Mouse (Mus musculus): ENCODE measurements at regions not wholly inside any gene's neighbourhood (a gene's known extent, or its start where the extent isn't known, plus 50 kb on each side); places are given as distances from the start of the nearest gene placed in this dataset.
A peak's percentile ranks its signal among the peaks of the same experiment; 100 is the strongest.

GRCm38 (mm10) chr3:128054031-128054430, 157.9 kb upstream of the Fam241a start:
- Histone ChIP-seq H3K9me3 (ENCODE audit: low read length) (no peaks in the 10 kb centered on the region), H3K36me3 (replicated peaks; ENCODE audit: insufficient read depth, low read length) (no peaks in the 10 kb centered on the region), H3K4me3 (ENCODE audit: low read depth, low read length) (no peak overlapping the region), H3K9ac (replicated peaks) (no peak overlapping the region), H3K27me3 (ENCODE audit: insufficient read depth, low read length) (no peaks in the 10 kb centered on the region), H3K4me1 (ENCODE audit: insufficient read depth) (no peaks in the 10 kb centered on the region), H3K4me2 (ENCODE audit: low read depth, low read length) (no peak overlapping the region), H3K27ac (ENCODE audit: low read depth) (no peak overlapping the region)
- ATAC-seq, result no peak
- DNase-seq, result no peak
- 77% methylated on average over 9 of the region's 9 CpGs for WGBS (ENCODE audit: insufficient replicate concordance)
- TF ChIP-seq CTCF (IDR thresholded peaks at IDR 0.05; ENCODE audit: low read depth) (no peak), EP300 (IDR thresholded peaks at IDR 0.05; ENCODE audit: low read depth) (no peak)

DNA sequence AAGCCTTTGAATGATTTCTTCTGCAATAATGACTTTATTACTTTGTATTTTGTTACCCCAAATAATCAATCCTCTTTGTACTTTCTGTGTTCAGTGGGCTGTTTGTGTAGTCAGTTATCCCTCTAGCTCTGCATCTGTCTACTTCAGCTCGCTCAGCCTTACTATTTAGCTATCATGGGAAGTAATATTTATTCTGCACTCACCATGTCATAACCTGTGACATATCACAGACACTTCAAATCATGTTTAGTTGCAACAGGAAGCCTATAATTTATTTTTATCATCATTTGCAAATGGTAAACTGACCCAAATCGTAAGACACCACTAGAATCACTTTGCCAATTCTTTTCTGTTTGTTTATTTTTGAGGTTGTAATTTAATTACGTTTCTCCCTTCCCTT, 147.6 kb upstream of the Fam241a start:
- H3K4me3 ChIP-seq (ENCODE audit: low read depth, low read length), result no peak overlapping the region
- no peaks in the 10 kb centered on the region for H3K4me1 ChIP-seq (ENCODE audit: insufficient read depth)
- DNase-seq (no peak), ATAC-seq (no peak)
- H3K9me3 ChIP-seq (ENCODE audit: low read length), result no peaks in the 10 kb centered on the region
- H3K4me2 ChIP-seq (ENCODE audit: low read depth, low read length), result no peak overlapping the region
- no peak overlapping the region for H3K27ac ChIP-seq (ENCODE audit: low read depth)
- no peak overlapping the region for H3K9ac ChIP-seq (replicated peaks)
- TF ChIP-seq CTCF (IDR thresholded peaks at IDR 0.05; ENCODE audit: low read depth), result no peak
- no peak for TF ChIP-seq EP300 (IDR thresholded peaks at IDR 0.05; ENCODE audit: low read depth)
- H3K36me3 ChIP-seq (replicated peaks; ENCODE audit: insufficient read depth, low read length), result no peaks in the 10 kb centered on the region
- WGBS (ENCODE audit: insufficient replicate concordance), result 65% methylated on average over 3 of the region's 3 CpGs
- H3K27me3 ChIP-seq (ENCODE audit: insufficient read depth, low read length), result no peaks in the 10 kb centered on the region

- H3K4me3 ChIP-seq (ENCODE audit: low read depth, low read length), result no peak overlapping the region
Measured at GRCm38 (mm10) chr3:128040407-128041115, 144.4 kb upstream of the Fam241a start.

DNA sequence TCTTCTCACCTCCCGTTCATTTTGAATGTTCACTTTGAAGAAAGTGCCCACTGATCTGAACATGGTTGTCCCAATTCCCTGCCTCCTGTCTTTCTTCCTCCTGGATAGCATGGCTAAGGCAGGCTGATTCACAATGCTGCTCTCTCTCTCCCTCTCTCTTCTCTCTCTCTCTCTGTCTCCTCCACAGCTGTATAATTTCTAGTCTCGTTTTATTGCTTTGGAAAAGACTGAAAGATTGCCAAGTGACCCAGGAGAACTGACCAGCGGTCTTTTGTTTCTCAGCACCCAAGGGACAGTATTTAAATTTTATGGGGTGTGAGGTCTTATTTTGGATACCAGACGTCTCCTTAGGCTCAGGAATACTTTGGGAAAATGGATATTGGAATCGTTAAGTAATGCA, 143.1 kb upstream of the Fam241a start:
- WGBS (ENCODE audit: insufficient replicate concordance), result 62% methylated on average over 5 of the region's 5 CpGs
- no peak overlapping the region for H3K27ac ChIP-seq (ENCODE audit: low read depth)
- no peak overlapping the region for H3K4me2 ChIP-seq (ENCODE audit: low read depth, low read length)
- DNase-seq (no peak), ATAC-seq (no peak)
- H3K9me3 ChIP-seq (ENCODE audit: low read length), result no peaks in the 10 kb centered on the region
- H3K4me1 ChIP-seq (ENCODE audit: insufficient read depth), result no peaks in the 10 kb centered on the region
- no peak overlapping the region for H3K9ac ChIP-seq (replicated peaks)
- no peaks in the 10 kb centered on the region for H3K36me3 ChIP-seq (replicated peaks; ENCODE audit: insufficient read depth, low read length)
- no peak for TF ChIP-seq EP300 (IDR thresholded peaks at IDR 0.05; ENCODE audit: low read depth)
- TF ChIP-seq CTCF (IDR thresholded peaks at IDR 0.05; ENCODE audit: low read depth), result no peak
- no peak overlapping the region for H3K4me3 ChIP-seq (ENCODE audit: low read depth, low read length)
- H3K27me3 ChIP-seq (ENCODE audit: insufficient read depth, low read length), result no peaks in the 10 kb centered on the region

More at GRCm38 (mm10) chr3:128040407-128041115, 144.4 kb upstream of the Fam241a start:
- no peak overlapping the region for H3K9ac ChIP-seq (replicated peaks)
- H3K9me3 ChIP-seq (ENCODE audit: low read length), result no peaks in the 10 kb centered on the region
- DNase-seq (no peak), ATAC-seq (0 out of 2 replicates have a peak, but pooled peaks have one; percentile 40)
- no peak for TF ChIP-seq EP300 (IDR thresholded peaks at IDR 0.05; ENCODE audit: low read depth)
- TF ChIP-seq CTCF (IDR thresholded peaks at IDR 0.05; ENCODE audit: low read depth), result no peak
- 44% methylated on average over 12 of the region's 12 CpGs for WGBS (ENCODE audit: insufficient replicate concordance)
- H3K27me3 ChIP-seq (ENCODE audit: insufficient read depth, low read length), result no peaks in the 10 kb centered on the region
- H3K27ac ChIP-seq (ENCODE audit: low read depth), result no peak overlapping the region
- no peaks in the 10 kb centered on the region for H3K4me1 ChIP-seq (ENCODE audit: insufficient read depth)
- no peaks in the 10 kb centered on the region for H3K36me3 ChIP-seq (replicated peaks; ENCODE audit: insufficient read depth, low read length)
- H3K4me2 ChIP-seq (ENCODE audit: low read depth, low read length), result peak overlapping the region; percentile 23; the same call in 1 of the 2 replicates

- TF ChIP-seq CTCF (IDR thresholded peaks at IDR 0.05; ENCODE audit: low read depth) (no peak), EP300 (IDR thresholded peaks at IDR 0.05; ENCODE audit: low read depth) (no peak)
- no peak overlapping the region for H3K4me2 ChIP-seq (ENCODE audit: low read depth, low read length)
- H3K4me3 ChIP-seq (ENCODE audit: low read depth, low read length), result no peak overlapping the region
- no peak for ATAC-seq
- no peak overlapping the region for H3K9ac ChIP-seq (replicated peaks)
- H3K4me1 ChIP-seq (ENCODE audit: insufficient read depth), result no peaks in the 10 kb centered on the region
- 74% methylated on average over 10 of the region's 10 CpGs for WGBS (ENCODE audit: insufficient replicate concordance)
- no peak for DNase-seq
- H3K27me3 ChIP-seq (ENCODE audit: insufficient read depth, low read length), result no peaks in the 10 kb centered on the region
- no peaks in the 10 kb centered on the region for H3K36me3 ChIP-seq (replicated peaks; ENCODE audit: insufficient read depth, low read length)
- no peak overlapping the region for H3K27ac ChIP-seq (ENCODE audit: low read depth)
- no peaks in the 10 kb centered on the region for H3K9me3 ChIP-seq (ENCODE audit: low read length)
Measured at GRCm38 (mm10) chr3:128036538-128036937, 140.4 kb upstream of the Fam241a start.

DNA sequence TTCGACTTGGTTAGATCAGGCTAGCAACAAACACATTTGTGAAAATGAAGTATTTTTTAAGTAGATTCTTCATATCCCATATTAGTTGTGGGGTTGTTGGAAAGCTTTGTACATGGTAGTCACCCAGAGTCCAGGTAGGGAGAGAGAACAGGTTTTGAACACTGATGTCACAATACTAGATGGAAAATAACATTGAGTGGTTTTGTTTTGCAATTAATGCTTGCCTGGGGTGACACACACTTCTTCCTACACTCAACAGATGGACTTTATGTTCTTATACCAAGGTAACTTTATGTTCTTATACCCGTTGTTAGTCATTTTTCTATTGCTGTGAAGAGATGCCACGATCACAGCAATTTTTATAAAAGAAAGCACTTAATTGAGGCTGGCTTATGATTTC, 134.2 kb upstream of the Fam241a start:
- H3K9ac ChIP-seq (replicated peaks), result no peak overlapping the region

More for the DNA sequence above, 134.2 kb upstream of the Fam241a start:
- DNase-seq (no peak), ATAC-seq (no peak)
- no peak overlapping the region for H3K4me2 ChIP-seq (ENCODE audit: low read depth, low read length)
- no peaks in the 10 kb centered on the region for H3K4me1 ChIP-seq (ENCODE audit: insufficient read depth)
- H3K4me3 ChIP-seq (ENCODE audit: low read depth, low read length), result no peak overlapping the region
- no peak overlapping the region for H3K27ac ChIP-seq (ENCODE audit: low read depth)
- no peaks in the 10 kb centered on the region for H3K27me3 ChIP-seq (ENCODE audit: insufficient read depth, low read length)
- no peaks in the 10 kb centered on the region for H3K9me3 ChIP-seq (ENCODE audit: low read length)
- TF ChIP-seq EP300 (IDR thresholded peaks at IDR 0.05; ENCODE audit: low read depth) (no peak), CTCF (IDR thresholded peaks at IDR 0.05; ENCODE audit: low read depth) (no peak)
- H3K36me3 ChIP-seq (replicated peaks; ENCODE audit: insufficient read depth, low read length), result no peaks in the 10 kb centered on the region
- 70% methylated on average over 3 of the region's 3 CpGs for WGBS (ENCODE audit: insufficient replicate concordance)
